Mouse (Mus musculus): Measurements from ENCODE around the gene Itga5. TPM values are rescaled to one million over a fixed set of nuclear protein-coding genes. Genes with fewer than 3 reads are reported as not detected.

The Itga5 gene
- total and polyA plus RNA-seq, 3 experiments, result 0.17 to 1.8 (median 0.28) TPM

- TF ChIP-seq RCOR1 (conservative IDR thresholded peaks at IDR 0.05; ENCODE audit: low read depth, low read length), result no peak
- no peak for TF ChIP-seq TBP (conservative IDR thresholded peaks at IDR 0.05; ENCODE audit: low read depth, low read length)
- TF ChIP-seq NELFE (IDR thresholded peaks at IDR 0.05; ENCODE audit: low read depth, low read length), result no peak
- TF ChIP-seq JUN (IDR thresholded peaks at IDR 0.05; ENCODE audit: insufficient read depth, low read depth, low read length), result no peak
- TF ChIP-seq MAZ (IDR thresholded peaks at IDR 0.05; ENCODE audit: low read depth, low read length), result peak; percentile 75
- peak; percentile 42 for TF ChIP-seq CHD2 (IDR thresholded peaks at IDR 0.05; ENCODE audit: low read length)
- TF ChIP-seq GABPA (IDR thresholded peaks at IDR 0.05; ENCODE audit: insufficient replicate concordance, low read depth, low read length), result no peak
- no peak for TF ChIP-seq ETS1 (conservative IDR thresholded peaks at IDR 0.05; ENCODE audit: low read depth, low read length)
- 0 out of 2 replicates have a peak, but pooled peaks have one; percentile 19 for TF ChIP-seq MEF2A (IDR thresholded peaks at IDR 0.05; ENCODE audit: borderline replicate concordance, low read depth, low read length)
- no peak for TF ChIP-seq KAT2A (IDR thresholded peaks at IDR 0.05; ENCODE audit: insufficient replicate concordance, low read length)
- no peak for TF ChIP-seq USF2 (conservative IDR thresholded peaks at IDR 0.05; ENCODE audit: low read depth, low read length)
- TF ChIP-seq UBTF (IDR thresholded peaks at IDR 0.05; ENCODE audit: low read depth, low read length), result no peak
- TF ChIP-seq E2F4 (IDR thresholded peaks at IDR 0.05; ENCODE audit: insufficient replicate concordance, low read depth, low read length), result no peak
- no peak for TF ChIP-seq ZKSCAN1 (IDR thresholded peaks at IDR 0.05; ENCODE audit: borderline replicate concordance, low read depth, low read length)
Observed at GRCm38 (mm10) chr15:103323455-103324247, 42.9 kb downstream of the Itga5 start (continued).

GRCm38 (mm10) chr15:103323070-103323454 lies 43.5 kb downstream of the Itga5 start:
- H3K27me3 ChIP-seq (replicated peaks), result no peaks in the 10 kb centered on the region
- peak overlapping the region; percentile 44 to 60 (median 52) for H3K4me3 ChIP-seq (replicated peaks in 1 of 3; ENCODE audit: low read depth in 2 of 3, low read length in 2 of 3, poor library complexity in 1 of 3)
- no peak for TF ChIP-seq CTCF (conservative IDR thresholded peaks at IDR 0.05 in 1 of 2, IDR thresholded peaks at IDR 0.05 in 1 of 2; ENCODE audit: low read depth in 2 of 2, low read length in 2 of 2)
- peak; percentile 6; the same call in 1 of the 2 replicates for TF ChIP-seq EP300 (IDR thresholded peaks at IDR 0.05; ENCODE audit: low read length)
- peak; percentile 39; the same call in 1 of the 2 replicates for TF ChIP-seq CHD2 (IDR thresholded peaks at IDR 0.05; ENCODE audit: low read length)
- no peaks in the 10 kb centered on the region for H3K79me2 ChIP-seq (replicated peaks; ENCODE audit: control insufficient read depth, extremely low read depth, insufficient read depth, poor library complexity, severe bottlenecking)
- DNase-seq (ENCODE audit: extremely low read depth), result no peak
- in situ Hi-C loops (cut with MboI; ENCODE audit: low pct_ligation_motif_present, low pct_unique_long_range_greater_than_20kb, low sequenced_read_pairs) (no loop called here), dilution Hi-C loops (cut with MboI; ENCODE audit: extremely low pct_ligation_motif_present, extremely low pct_unique_long_range_greater_than_20kb, low sequenced_read_pairs) (no loop called here)
- no peak overlapping the region for H3K27ac ChIP-seq (ENCODE audit: insufficient read depth, low read depth)
- peak overlapping the region; percentile 76 for H3K9ac ChIP-seq (ENCODE audit: insufficient read depth, low read depth)
- H3K9me3 ChIP-seq (replicated peaks; ENCODE audit: low read length), result no peaks in the 10 kb centered on the region
- H3K36me3 ChIP-seq (replicated peaks in 1 of 2; ENCODE audit: control insufficient read depth in 1 of 2, insufficient read depth in 1 of 2, low read length in 1 of 2), result peaks cover 0 to 57% of the 10 kb centered on the region in 2 experiments
- H3K4me2 ChIP-seq (ENCODE audit: insufficient read depth, low read depth, poor library complexity, severe bottlenecking), result peak overlapping the region; percentile 90
- peaks cover 3 to 23% of the 10 kb centered on the region in 2 experiments for H3K4me1 ChIP-seq (ENCODE audit: control insufficient read depth in 1 of 2, insufficient read depth in 2 of 2)

GRCm38 (mm10) chr15:103322396-103322795 lies 44.2 kb downstream of the Itga5 start:
- no peak for TF ChIP-seq JUN (IDR thresholded peaks at IDR 0.05; ENCODE audit: insufficient read depth, low read depth, low read length)
- Histone ChIP-seq H3K4me1 (ENCODE audit: control insufficient read depth in 1 of 2, insufficient read depth in 2 of 2) (peaks cover 3 to 23% of the 10 kb centered on the region in 2 experiments), H3K79me2 (replicated peaks; ENCODE audit: control insufficient read depth, extremely low read depth, insufficient read depth, poor library complexity, severe bottlenecking) (no peaks in the 10 kb centered on the region), H3K9ac (ENCODE audit: insufficient read depth, low read depth) (no peak overlapping the region), H3K36me3 (replicated peaks in 1 of 2; ENCODE audit: control insufficient read depth in 1 of 2, insufficient read depth in 1 of 2, low read length in 1 of 2) (peaks cover 0 to 64% of the 10 kb centered on the region in 2 experiments), H3K27me3 (replicated peaks) (no peaks in the 10 kb centered on the region), H3K4me3 (replicated peaks in 1 of 3; ENCODE audit: low read depth in 2 of 3, low read length in 2 of 3, poor library complexity in 1 of 3) (peak overlapping the region in 1 of 3 experiments; percentile 52), H3K9me3 (replicated peaks; ENCODE audit: low read length) (no peaks in the 10 kb centered on the region), H3K4me2 (ENCODE audit: insufficient read depth, low read depth, poor library complexity, severe bottlenecking) (peak overlapping the region; percentile 90; the same call in 1 of the 2 replicates), H3K27ac (ENCODE audit: insufficient read depth, low read depth) (no peak overlapping the region)
- DNase-seq (ENCODE audit: extremely low read depth), result no peak
- in situ Hi-C loops (cut with MboI; ENCODE audit: low pct_ligation_motif_present, low pct_unique_long_range_greater_than_20kb, low sequenced_read_pairs), result no loop called here
- dilution Hi-C loops (cut with MboI; ENCODE audit: extremely low pct_ligation_motif_present, extremely low pct_unique_long_range_greater_than_20kb, low sequenced_read_pairs), result no loop called here
